Mouse (Mus musculus) lung, postnatal 14 days (tissue): ENCODE results near the gene Eno3.

ENCODE experiments used
- DNase-seq: peaks from one replicate; pipeline ENCODE4 v3.0.0; 2021

Eno3 gene

GRCm38 (mm10) chr11:70658521-70658920 is 1.5 kb downstream of the Eno3 start:
- DNase-seq: no peak

- no peak for DNase-seq
Observed at GRCm38 (mm10) chr11:70658942-70659341, 1.9 kb downstream of the Eno3 start.

- DNase-seq: no peak
Observed at GRCm38 (mm10) chr11:70660571-70660970, 3.6 kb downstream of the Eno3 start.

- DNase-seq: no peak
Observed at GRCm38 (mm10) chr11:70663101-70663500, 6.1 kb downstream of the Eno3 start.

- DNase-seq: no peak
Observed at GRCm38 (mm10) chr11:70663957-70664356, 7.0 kb downstream of the Eno3 start.

GRCm38 (mm10) chr11:70664741-70665140 is 7.7 kb downstream of the Eno3 start:
- DNase-seq: no peak

- no peak for DNase-seq
Observed at GRCm38 (mm10) chr11:70666687-70667086, 9.7 kb downstream of the Eno3 start.

- DNase-seq: no peak
Observed at GRCm38 (mm10) chr11:70667271-70668150, 10.5 kb downstream of the Eno3 start.

- DNase-seq: peak; percentile 73
Observed at GRCm38 (mm10) chr11:70668335-70668770, 11.4 kb downstream of the Eno3 start.

GRCm38 (mm10) chr11:70668771-70669505 is 11.9 kb downstream of the Eno3 start, which contains the start of gene Spag7:
TSS of gene Spag7 (minus strand) at chr11:70669416.
- peak; percentile 96 for DNase-seq

- DNase-seq: peak; percentile 79
Observed at GRCm38 (mm10) chr11:70669582-70670345, 12.8 kb downstream of the Eno3 start.

- no peak for DNase-seq
Observed at GRCm38 (mm10) chr11:70670483-70670882, 13.5 kb downstream of the Eno3 start.

GRCm38 (mm10) chr11:70671333-70672047 is 14.5 kb downstream of the Eno3 start:
- DNase-seq: no peak

GRCm38 (mm10) chr11:70674014-70674413 is 17.0 kb downstream of the Eno3 start:
- no peak for DNase-seq

- no peak for DNase-seq
Observed at GRCm38 (mm10) chr11:70674501-70674900, 17.5 kb downstream of the Eno3 start.

GRCm38 (mm10) chr11:70678092-70678491 is 21.1 kb downstream of the Eno3 start:
- DNase-seq: no peak

GRCm38 (mm10) chr11:70678576-70678975 is 21.6 kb downstream of the Eno3 start:
- no peak for DNase-seq

- no peak for DNase-seq
Observed at GRCm38 (mm10) chr11:70679361-70679760, 22.4 kb downstream of the Eno3 start.

- DNase-seq: no peak
Observed at GRCm38 (mm10) chr11:70679894-70680293, 22.9 kb downstream of the Eno3 start.

- DNase-seq: no peak
Observed at GRCm38 (mm10) chr11:70681170-70681569, 24.2 kb downstream of the Eno3 start.

GRCm38 (mm10) chr11:70681897-70682581 is 25.0 kb downstream of the Eno3 start:
- DNase-seq: peak; percentile 38

GRCm38 (mm10) chr11:70683640-70684039 is 26.6 kb downstream of the Eno3 start:
- DNase-seq: no peak
